Mouse (Mus musculus) hindbrain, embryonic 15.5 days (tissue): ENCODE results near the gene Odf3l1. TPM values are rescaled to one million over a fixed set of nuclear protein-coding genes. Genes with fewer than 3 reads are reported as not detected.
A peak's percentile ranks its signal among the peaks of the same experiment; 100 is the strongest.
"Not testable (repeated sequence)": the region's sequence is repeated elsewhere in the genome, so short reads cannot be mapped to it uniquely, and the experiment has no call there.

ENCODE experiments used
- ATAC-seq: fragments of 200-750 bp; cut with Nextera tagmentation; 2 replicates; pipeline ENCODE4 v1.8.0; 2017; ENCODE audit warnings: low read depth, moderate number of reproducible peaks, moderate TSS enrichment; ENCODE audit not compliant: low FRiP score
- H3K27ac ChIP-seq: fragments of 300-500 bp; sonication (generic); replicated peaks from 2 replicates; pipeline ENCODE4 v1.5.1; 2015; ENCODE audit warnings: mild to moderate bottlenecking, inconsistent platforms
- H3K27me3 ChIP-seq: fragments of 300-500 bp; sonication (generic); 2 replicates; pipeline ENCODE4 v1.6.1; 2015; ENCODE audit warnings: control low read depth, inconsistent platforms
- H3K36me3 ChIP-seq: fragments of 300-500 bp; sonication (generic); 2 replicates; pipeline ENCODE4 v1.6.1; 2015; ENCODE audit warnings: control low read depth, inconsistent platforms
- H3K4me1 ChIP-seq: fragments of 300-500 bp; sonication (generic); replicated peaks from 2 replicates; pipeline ENCODE4 v1.6.1; 2015; ENCODE audit warnings: control low read depth, inconsistent platforms
- H3K4me2 ChIP-seq: fragments of 300-500 bp; sonication (generic); 2 replicates; pipeline ENCODE4 v1.6.1; 2015; ENCODE audit warnings: moderate library complexity, mild to moderate bottlenecking, inconsistent platforms
- H3K4me3 ChIP-seq: fragments of 300-500 bp; sonication (generic); 2 replicates; pipeline ENCODE4 v1.5.1; 2015; ENCODE audit warnings: mild to moderate bottlenecking, inconsistent platforms
- H3K9ac ChIP-seq: fragments of 300-500 bp; sonication (generic); 2 replicates; pipeline ENCODE4 v1.6.1; 2015; ENCODE audit warnings: inconsistent platforms
- H3K9me3 ChIP-seq: fragments of 300-500 bp; sonication (generic); 2 replicates; pipeline ENCODE4 v1.6.1; 2016; ENCODE audit warnings: control low read depth, inconsistent platforms
- WGBS: fragments of 180-500 bp; shearing (Covaris S2); methylation state at CpG from one replicate; pipeline ENCODE4 v1.1.7; 2015; 5-methylcytosine and 5-hydroxymethylcytosine counted together
- polyA plus RNA-seq: library from polyadenylated mRNA; unstranded; fragments of >200 nt; fragmentation: Nextera tagmentation; extraction: Ambion mirVana; gene quantifications from 2 replicates; pipeline ENCODE4 v1.2.1, GENCODE M21; 2015

Odf3l1 gene
- 0.12 TPM in 1 of 2 replicates, not detected in the other for polyA plus RNA-seq

GRCm38 (mm10) chr9:56864216-56864729 lies at the start of gene Odf3l1:
Gene Odf3l1, minus strand, starts transcription at chr9:56864679.
- WGBS, result 37% methylated on average over 3 of the region's 3 CpGs

GRCm38 (mm10) chr9:56913991-56914390 lies 49.5 kb upstream of the Odf3l1 start:
- Histone ChIP-seq H3K4me3 (no peak overlapping the region), H3K27ac (no peak overlapping the region), H3K36me3 (no peaks in the 10 kb centered on the region), H3K27me3 (no peaks in the 10 kb centered on the region), H3K9ac (no peak overlapping the region), H3K4me1 (no peaks in the 10 kb centered on the region), H3K9me3 (no peaks in the 10 kb centered on the region), H3K4me2 (no peak overlapping the region)
- no peak for ATAC-seq
- 89% methylated on average over 9 of the region's 9 CpGs for WGBS

More at GRCm38 (mm10) chr9:56864216-56864729, at the start of gene Odf3l1:
- ATAC-seq, result no peak
- Histone ChIP-seq H3K4me2 (peak within 1 kb of the TSS; percentile 48), H3K27me3 (peaks cover 21% of the 10 kb centered on the region), H3K4me1 (peaks cover 26% of the 10 kb centered on the region), H3K9ac (no peak within 1 kb of the TSS), H3K4me3 (peak within 1 kb of the TSS; percentile 26), H3K36me3 (no peaks in the 10 kb centered on the region), H3K9me3 (no peaks in the 10 kb centered on the region), H3K27ac (no peak within 1 kb of the TSS)

- Histone ChIP-seq H3K4me2 (no peak overlapping the region), H3K4me1 (no peaks in the 10 kb centered on the region), H3K27me3 (no peaks in the 10 kb centered on the region), H3K9me3 (no peaks in the 10 kb centered on the region), H3K4me3 (no peak overlapping the region), H3K9ac (no peak overlapping the region), H3K36me3 (no peaks in the 10 kb centered on the region), H3K27ac (no peak overlapping the region)
- no peak for ATAC-seq
- WGBS, result 74% methylated on average over 1 of the region's 1 CpGs
Measured at GRCm38 (mm10) chr9:56911017-56911416, 46.5 kb upstream of the Odf3l1 start.

GRCm38 (mm10) chr9:56909991-56910390 lies 45.5 kb upstream of the Odf3l1 start:
- H3K27me3 ChIP-seq, ATAC-seq, H3K9ac ChIP-seq, H3K27ac ChIP-seq, H3K4me1 ChIP-seq, H3K9me3 ChIP-seq, H3K4me2 ChIP-seq, H3K36me3 ChIP-seq, H3K4me3 ChIP-seq: not testable (repeated sequence)
- WGBS, result 44% methylated on average over 4 of the region's 4 CpGs

GRCm38 (mm10) chr9:56907549-56907948 lies 43.1 kb upstream of the Odf3l1 start:
- Histone ChIP-seq H3K4me2 (no peak overlapping the region), H3K27ac (no peak overlapping the region), H3K9ac (no peak overlapping the region), H3K36me3 (no peaks in the 10 kb centered on the region), H3K9me3 (no peaks in the 10 kb centered on the region), H3K4me1 (no peaks in the 10 kb centered on the region), H3K27me3 (no peaks in the 10 kb centered on the region), H3K4me3 (no peak overlapping the region)
- 85% methylated on average over 9 of the region's 9 CpGs for WGBS
- no peak for ATAC-seq

GRCm38 (mm10) chr9:56903662-56904061 lies 39.2 kb upstream of the Odf3l1 start:
- no peak for ATAC-seq
- Histone ChIP-seq H3K9me3 (no peaks in the 10 kb centered on the region), H3K9ac (no peak overlapping the region), H3K36me3 (no peaks in the 10 kb centered on the region), H3K27ac (no peak overlapping the region), H3K4me3 (no peak overlapping the region), H3K4me2 (no peak overlapping the region), H3K4me1 (no peaks in the 10 kb centered on the region), H3K27me3 (no peaks in the 10 kb centered on the region)
- 80% methylated on average over 3 of the region's 3 CpGs for WGBS

GRCm38 (mm10) chr9:56901187-56901586 lies 36.7 kb upstream of the Odf3l1 start:
- no peaks in the 10 kb centered on the region for H3K9me3 ChIP-seq
- WGBS, result 75% methylated on average over 8 of the region's 8 CpGs
- H3K4me1 ChIP-seq, result no peaks in the 10 kb centered on the region
- no peak for ATAC-seq
- no peak overlapping the region for H3K9ac ChIP-seq
- no peaks in the 10 kb centered on the region for H3K27me3 ChIP-seq
- no peak overlapping the region for H3K4me3 ChIP-seq
- H3K4me2 ChIP-seq, result no peak overlapping the region
- no peak overlapping the region for H3K27ac ChIP-seq
- no peaks in the 10 kb centered on the region for H3K36me3 ChIP-seq

- H3K27me3 ChIP-seq, result no peaks in the 10 kb centered on the region
- 69% methylated on average over 9 of the region's 9 CpGs for WGBS
Measured at GRCm38 (mm10) chr9:56900571-56900970, 36.1 kb upstream of the Odf3l1 start.

GRCm38 (mm10) chr9:56900060-56900459 lies 35.6 kb upstream of the Odf3l1 start:
- Histone ChIP-seq H3K36me3 (no peaks in the 10 kb centered on the region), H3K4me2 (no peak overlapping the region), H3K4me1 (no peaks in the 10 kb centered on the region), H3K9ac (no peak overlapping the region), H3K27me3 (no peaks in the 10 kb centered on the region), H3K27ac (no peak overlapping the region), H3K9me3 (no peaks in the 10 kb centered on the region), H3K4me3 (no peak overlapping the region)
- ATAC-seq, result no peak

More at GRCm38 (mm10) chr9:56900571-56900970, 36.1 kb upstream of the Odf3l1 start:
- Histone ChIP-seq H3K9ac (no peak overlapping the region), H3K27ac (no peak overlapping the region), H3K9me3 (no peaks in the 10 kb centered on the region), H3K4me3 (no peak overlapping the region), H3K36me3 (no peaks in the 10 kb centered on the region), H3K4me1 (no peaks in the 10 kb centered on the region), H3K4me2 (no peak overlapping the region)
- ATAC-seq, result no peak

GRCm38 (mm10) chr9:56899409-56899808 lies 34.9 kb upstream of the Odf3l1 start:
- Histone ChIP-seq H3K9me3 (no peaks in the 10 kb centered on the region), H3K27me3 (no peaks in the 10 kb centered on the region), H3K4me1 (no peaks in the 10 kb centered on the region), H3K4me3 (no peak overlapping the region), H3K9ac (no peak overlapping the region), H3K27ac (no peak overlapping the region), H3K4me2 (no peak overlapping the region), H3K36me3 (no peaks in the 10 kb centered on the region)
- ATAC-seq, result no peak
- WGBS, result 72% methylated on average over 11 of the region's 11 CpGs

- no peak for ATAC-seq
- 93% methylated on average over 12 of the region's 12 CpGs for WGBS
- Histone ChIP-seq H3K4me2 (no peak overlapping the region), H3K27ac (no peak overlapping the region), H3K36me3 (no peaks in the 10 kb centered on the region), H3K9me3 (no peaks in the 10 kb centered on the region), H3K4me3 (no peak overlapping the region), H3K27me3 (no peaks in the 10 kb centered on the region), H3K9ac (no peak overlapping the region), H3K4me1 (peaks cover 10% of the 10 kb centered on the region)
Measured at GRCm38 (mm10) chr9:56896779-56897178, 32.3 kb upstream of the Odf3l1 start.

- no peak overlapping the region for H3K27ac ChIP-seq
- H3K9ac ChIP-seq, result no peak overlapping the region
- H3K27me3 ChIP-seq, result peaks cover 5% of the 10 kb centered on the region; the same call in 1 of the 2 replicates
- H3K4me3 ChIP-seq, result no peak overlapping the region
- H3K4me2 ChIP-seq, result no peak overlapping the region
- WGBS, result 19% methylated on average over 3 of the region's 3 CpGs
- H3K4me1 ChIP-seq, result peaks cover 17% of the 10 kb centered on the region
- ATAC-seq, result no peak
- H3K9me3 ChIP-seq, result no peaks in the 10 kb centered on the region
- no peaks in the 10 kb centered on the region for H3K36me3 ChIP-seq
Measured at GRCm38 (mm10) chr9:56894006-56894405, 29.5 kb upstream of the Odf3l1 start.

- 35% methylated on average over 8 of the region's 8 CpGs for WGBS
- H3K4me2 ChIP-seq, result no peak overlapping the region
- no peak overlapping the region for H3K27ac ChIP-seq
- ATAC-seq, result no peak
- H3K36me3 ChIP-seq, result no peaks in the 10 kb centered on the region
- H3K4me3 ChIP-seq, result no peak overlapping the region
- no peak overlapping the region for H3K9ac ChIP-seq
- H3K4me1 ChIP-seq, result peaks cover 17% of the 10 kb centered on the region
- no peaks in the 10 kb centered on the region for H3K9me3 ChIP-seq
- H3K27me3 ChIP-seq, result peaks cover 5% of the 10 kb centered on the region; the same call in 1 of the 2 replicates
Measured at GRCm38 (mm10) chr9:56893313-56893712, 28.8 kb upstream of the Odf3l1 start.
